Mouse (Mus musculus): ENCODE measurements around the gene Otulin.

Otulin gene

DNA sequence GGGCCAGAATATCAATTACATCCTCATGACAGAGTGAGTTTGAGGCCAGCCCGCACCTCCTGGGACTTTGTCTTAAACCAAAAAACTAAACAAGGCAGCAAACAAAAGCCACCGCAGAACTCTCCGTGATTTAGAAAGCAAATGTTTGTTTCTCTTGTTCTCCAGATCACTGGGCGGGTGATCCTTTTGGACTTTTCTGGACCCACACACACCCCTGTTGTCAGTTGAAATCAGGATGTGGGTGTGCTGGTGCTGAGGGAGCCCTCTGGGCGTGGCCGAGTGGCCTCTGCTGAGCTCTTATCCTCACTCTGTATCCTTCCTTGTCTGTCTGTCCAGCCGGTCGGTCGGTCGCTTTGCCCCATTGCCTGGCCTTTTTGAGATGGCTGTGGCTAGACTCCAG, 81.4 kb downstream of the Otulin start:
- DNase-seq = no peak

- DNase-seq = no peak
These were observed 82.4 kb downstream of the Otulin start for GRCm38 (mm10) chr15:27548110-27548509.

DNA sequence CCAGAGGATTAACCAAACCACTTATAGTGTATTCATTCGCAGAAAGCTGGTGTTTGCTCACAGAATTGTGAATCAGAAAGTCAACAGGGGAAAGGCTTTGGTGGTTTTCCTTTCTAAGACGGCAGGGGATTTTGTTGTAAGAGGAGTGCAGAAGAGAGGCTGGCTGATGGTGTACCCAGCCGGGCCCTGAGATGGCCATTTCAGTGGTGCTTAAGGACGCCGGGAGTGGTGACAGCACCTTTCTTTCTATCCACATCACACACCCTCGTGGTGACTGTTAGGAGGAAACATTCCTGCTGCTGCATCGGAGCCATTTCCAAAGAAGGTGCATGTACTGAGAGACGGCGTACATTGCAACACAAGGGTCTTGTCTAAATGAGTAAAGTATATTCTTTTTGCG, 85.3 kb downstream of the Otulin start:
- no peak for DNase-seq

GRCm38 (mm10) chr15:27539745-27540144, 90.7 kb downstream of the Otulin start:
- no peak for DNase-seq

DNA sequence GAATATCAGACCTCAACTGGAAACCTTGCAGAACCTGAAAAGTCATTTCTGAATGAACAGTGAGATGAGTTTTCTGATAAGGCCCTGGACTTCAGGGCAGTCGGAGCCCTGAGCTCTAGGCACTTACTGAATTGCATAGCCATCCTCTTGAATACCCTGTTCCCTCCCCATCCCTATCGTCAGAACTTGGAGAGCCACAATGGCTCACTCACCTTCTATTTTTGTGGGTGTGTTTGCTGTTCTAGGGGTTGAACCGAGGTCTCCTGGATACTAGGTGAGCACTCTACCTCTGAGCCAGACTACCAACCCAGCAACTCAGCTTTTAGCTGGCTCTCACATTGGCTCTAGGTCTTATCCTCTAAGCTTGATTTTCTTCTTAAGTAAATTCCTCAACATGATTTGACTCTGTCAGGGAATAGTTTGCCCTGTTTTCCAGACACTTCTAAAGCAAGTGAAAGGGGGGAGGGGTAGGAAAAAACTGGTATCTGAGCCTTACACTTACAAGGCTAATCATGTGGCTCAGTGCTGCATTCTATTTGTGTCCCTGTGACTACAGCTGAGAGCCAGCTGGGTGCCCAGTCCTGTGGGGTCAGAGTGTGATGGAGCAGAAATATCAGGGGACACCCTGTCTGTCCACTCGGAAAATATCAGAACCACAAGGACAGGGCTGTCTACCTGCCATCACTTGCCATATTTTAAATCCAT, 92.8 kb downstream of the Otulin start:
- DNase-seq = no peak

DNA sequence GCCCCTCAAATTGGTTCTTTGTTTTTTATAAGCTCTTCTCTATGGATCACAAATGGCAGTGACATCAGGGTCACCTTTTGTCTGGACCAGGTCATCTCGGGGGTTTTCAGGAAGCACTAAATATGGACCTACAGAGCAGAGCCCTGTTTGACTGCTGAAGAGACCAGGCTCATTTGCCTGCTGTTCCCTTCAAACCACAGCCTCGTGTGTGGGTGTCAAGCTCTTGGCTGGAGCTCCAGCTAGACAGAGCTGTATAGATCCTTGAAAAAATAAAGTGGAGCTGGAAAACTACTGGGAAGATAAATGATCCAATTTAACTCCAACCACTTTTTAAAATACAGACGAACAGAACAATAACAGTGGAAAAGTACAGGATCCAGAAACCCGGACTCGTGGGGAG, 93.7 kb downstream of the Otulin start:
- no peak for DNase-seq

GRCm38 (mm10) chr15:27536186-27536585, 94.3 kb downstream of the Otulin start:
- DNase-seq = no peak

DNA sequence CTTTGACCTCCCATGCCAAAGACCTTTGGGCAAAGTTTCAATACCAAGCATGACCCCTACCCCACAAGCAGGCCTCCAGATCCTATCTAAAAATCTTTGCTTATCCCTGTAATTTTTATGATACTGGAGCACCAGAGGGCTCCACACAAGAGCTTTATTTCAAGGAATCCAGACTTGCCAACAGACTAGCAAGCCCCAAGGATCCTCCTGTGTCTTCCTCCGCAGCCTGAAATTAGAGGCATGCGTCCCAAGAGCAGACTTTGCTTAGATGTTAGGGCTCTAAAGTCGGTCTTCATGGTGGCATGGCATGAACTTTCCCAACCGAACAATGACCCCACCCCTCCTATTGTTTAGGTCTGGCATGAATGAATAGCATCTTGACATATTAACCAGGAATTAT, 94.8 kb downstream of the Otulin start:
- no peak for DNase-seq

- DNase-seq = no peak
These were observed 97.5 kb downstream of the Otulin start for GRCm38 (mm10) chr15:27533036-27533435.

DNA sequence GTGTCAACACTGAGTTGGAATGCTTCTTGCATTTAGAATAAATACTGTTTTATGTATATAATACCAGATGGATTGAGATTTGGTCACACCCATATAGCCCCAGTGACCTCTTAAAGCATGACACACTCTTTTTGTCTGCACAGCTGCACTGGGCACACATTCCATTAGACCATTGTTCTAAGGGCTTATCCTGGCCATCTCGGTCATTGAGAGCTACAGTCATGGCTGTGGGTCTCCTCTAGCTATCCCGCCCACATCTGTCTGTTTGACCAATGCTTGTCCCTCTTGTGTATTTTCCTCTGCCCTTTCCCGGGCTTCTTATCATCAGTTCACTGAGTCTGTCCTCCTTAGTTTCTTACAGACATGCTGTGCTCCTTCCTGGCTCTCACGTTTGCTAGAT, 100.5 kb downstream of the Otulin start:
- DNase-seq = no peak

DNA sequence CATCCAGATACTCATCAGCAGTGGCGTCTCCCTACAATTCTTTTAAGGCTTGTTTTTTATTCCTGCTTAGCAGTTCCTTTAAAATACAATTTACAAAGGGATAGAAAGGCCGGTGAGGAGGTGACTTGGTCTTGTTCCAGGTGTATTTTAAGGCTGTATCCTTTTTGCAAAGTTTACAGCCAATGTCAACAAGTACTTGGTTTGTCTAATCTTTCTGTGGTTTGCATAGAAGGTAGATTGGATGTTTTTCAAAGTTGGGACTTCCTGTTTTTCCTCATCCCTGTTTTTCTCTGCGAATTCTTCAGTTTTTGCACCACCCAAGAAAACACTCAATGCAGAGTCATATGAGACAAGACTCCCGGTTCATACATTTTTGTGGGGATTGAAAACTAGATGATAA, 101.6 kb downstream of the Otulin start:
- no peak for DNase-seq

GRCm38 (mm10) chr15:27525233-27526005, 105.1 kb downstream of the Otulin start:
- no peak for DNase-seq

DNA sequence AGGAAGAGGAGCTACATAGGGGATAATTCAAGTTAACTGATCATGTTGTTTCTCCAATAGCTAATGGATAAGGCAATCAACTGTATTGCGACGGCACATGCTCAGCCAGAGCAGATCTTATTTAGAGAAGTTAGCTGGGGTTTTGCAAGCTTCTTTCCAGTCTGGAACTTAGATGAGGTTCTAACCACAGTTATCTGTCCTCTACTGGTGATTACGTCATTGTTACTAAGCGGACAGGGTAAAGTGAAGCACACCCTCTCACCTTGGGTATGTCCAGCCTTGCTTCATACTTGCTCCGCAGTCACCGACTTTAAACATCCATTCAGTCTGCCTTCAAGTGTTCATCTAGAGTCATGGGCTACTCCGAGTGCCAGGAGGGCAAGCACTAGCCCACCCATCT, 110.6 kb downstream of the Otulin start:
- no peak for DNase-seq

DNA sequence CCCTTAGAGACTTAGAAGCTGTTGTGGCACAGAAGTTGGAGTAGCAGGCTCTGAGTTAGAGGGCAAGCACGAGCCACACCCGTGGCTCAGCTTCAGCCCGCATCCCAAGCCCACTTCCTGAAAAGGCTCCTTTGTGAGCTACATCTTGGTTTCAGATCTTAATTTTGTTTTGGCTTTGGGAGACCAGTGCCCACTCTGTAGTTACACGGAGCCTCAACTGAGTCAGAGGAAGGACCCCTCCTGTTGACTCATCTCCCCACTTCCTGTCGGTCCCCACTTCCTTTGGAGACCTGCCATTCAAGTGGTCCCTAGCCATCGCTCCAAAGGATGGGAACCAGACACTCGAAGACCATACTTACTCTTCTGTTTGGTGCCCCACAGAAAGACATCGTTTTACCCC, 112.5 kb downstream of the Otulin start:
- no peak for DNase-seq

DNA sequence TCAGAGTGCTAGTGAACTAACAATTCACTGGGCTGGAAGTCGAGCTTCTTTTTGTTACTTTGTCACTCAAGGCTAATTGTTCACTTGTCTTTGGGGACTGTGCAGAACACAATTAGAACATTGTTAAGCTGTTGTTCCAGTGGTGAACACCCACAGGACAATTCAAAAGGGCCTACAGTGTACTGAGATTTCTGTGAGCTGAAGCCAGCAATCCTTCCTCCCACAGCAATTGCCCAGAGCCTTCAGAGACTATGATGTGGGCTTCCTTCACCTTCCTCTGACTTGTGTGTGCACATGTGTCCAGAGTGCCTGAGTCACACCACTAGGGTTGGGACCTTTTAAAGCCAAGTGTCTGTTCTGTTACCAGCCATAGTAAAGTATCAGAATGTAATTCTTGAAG, 113.6 kb downstream of the Otulin start:
- no peak for DNase-seq

GRCm38 (mm10) chr15:27508982-27509381, 121.5 kb downstream of the Otulin start:
- peak; percentile 75 for DNase-seq

- no peak for DNase-seq
These were observed 122.3 kb downstream of the Otulin start for GRCm38 (mm10) chr15:27508169-27508568.

DNA sequence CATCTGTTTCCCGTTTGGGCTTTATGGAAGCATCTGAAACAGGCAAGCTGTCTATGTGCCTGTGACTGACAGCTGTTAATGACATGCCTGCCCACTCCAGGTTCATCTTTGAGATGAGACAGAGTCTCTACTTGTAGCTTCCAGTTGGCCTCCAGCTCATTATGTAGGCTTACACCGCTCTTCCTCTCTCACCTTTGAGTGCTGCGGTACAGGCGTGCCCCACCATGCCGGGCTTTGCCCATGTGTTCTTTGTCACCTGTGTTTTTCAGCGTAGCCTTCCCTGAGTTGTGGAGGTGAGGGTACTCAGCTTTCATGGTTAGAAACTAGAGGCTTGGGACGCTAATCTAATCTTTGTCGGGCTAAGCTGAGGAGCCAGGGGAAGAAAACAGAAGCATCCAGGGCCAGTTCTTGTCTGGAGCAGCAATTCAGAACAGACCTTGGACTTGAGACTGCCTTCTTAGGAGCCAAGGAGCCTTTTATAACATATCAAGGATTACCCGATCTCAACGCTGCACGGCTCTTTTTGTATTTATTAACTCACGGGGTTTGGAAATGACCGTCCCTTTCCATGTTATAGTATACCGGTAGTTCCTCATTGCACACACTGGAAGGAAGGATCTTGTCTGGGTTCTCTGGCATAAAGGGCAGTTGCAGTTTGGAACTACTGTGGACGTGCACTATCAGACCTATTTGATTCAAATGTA, 123.4 kb downstream of the Otulin start:
- no peak for DNase-seq

DNA sequence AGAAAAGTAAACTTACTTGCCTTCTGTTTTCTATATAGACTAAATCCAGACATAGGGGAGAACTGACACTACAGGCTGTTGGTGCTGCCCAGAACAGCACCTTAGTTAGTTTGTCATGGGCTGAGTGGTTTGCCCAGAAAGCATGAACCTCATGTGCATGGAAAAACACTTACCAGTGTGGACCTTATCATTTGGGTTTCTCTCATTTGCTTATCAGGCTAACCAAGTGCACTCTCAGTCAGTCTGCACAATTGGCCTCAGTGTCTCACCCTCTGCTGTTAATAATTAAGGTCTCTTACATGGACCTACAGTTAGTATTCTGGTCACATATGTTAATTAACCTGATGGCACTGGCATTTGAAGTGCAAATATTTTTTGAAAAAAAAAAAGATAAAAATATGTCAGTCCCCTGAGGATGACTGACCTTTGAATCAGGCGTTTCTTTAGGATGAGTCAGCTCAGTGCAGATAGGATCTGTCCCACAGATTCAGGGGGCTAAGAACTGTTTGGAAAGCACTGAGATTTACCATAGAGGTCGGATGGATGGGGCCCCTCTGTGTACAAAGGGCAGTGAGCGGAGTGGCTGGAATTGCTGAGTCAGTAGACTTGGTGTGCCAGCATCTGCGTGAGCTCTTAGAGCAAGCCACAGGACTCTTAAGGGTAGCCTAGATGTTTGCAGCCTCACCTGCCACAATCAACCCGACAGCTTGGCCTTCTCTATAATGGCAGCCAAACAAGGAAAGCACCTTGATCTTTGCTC, 124.2 kb downstream of the Otulin start:
- no peak for DNase-seq

DNA sequence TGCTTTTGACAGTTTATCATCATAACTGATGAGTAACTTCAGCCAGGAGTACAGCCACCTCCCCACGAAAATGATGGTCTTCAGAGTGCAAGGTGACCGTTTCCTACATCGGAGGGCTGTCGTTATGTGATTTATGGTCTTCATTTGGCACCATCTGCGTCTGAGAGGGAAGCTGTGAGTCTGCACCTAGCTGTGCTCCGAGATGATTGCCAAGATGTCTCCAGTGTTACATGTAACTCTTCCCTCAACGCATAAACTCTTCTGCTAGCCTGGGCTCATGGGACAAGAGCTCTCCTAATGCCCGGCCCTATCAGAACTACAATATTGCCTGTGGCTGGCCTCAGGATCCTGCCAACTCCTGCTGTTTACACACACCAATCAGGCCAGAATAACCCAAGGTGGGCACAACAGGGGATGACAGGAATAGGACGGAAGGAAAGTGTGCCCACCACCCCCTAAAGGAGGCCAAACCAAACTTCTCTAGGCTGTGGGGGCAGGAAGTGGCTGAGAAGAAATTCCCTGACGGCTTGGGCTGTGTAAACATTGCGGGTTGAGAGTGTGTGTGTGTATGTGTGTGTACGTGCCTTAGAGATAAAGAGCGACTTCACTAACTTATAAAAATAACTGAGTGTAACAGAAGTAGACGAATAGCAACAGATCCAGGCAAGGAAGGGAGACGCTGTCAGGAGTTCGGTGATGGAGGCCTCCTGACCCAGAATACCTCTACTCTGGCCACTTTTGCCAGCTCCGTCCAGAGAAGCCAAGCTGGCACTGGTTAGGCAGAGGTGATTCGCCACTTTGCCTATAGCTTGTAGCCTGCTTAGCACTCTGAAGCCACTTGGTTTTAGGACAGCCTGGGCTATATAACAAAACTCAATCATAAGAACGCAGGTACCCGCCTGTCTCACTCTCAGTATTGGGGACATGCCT, 126.4 kb downstream of the Otulin start:
- no peak for DNase-seq

DNA sequence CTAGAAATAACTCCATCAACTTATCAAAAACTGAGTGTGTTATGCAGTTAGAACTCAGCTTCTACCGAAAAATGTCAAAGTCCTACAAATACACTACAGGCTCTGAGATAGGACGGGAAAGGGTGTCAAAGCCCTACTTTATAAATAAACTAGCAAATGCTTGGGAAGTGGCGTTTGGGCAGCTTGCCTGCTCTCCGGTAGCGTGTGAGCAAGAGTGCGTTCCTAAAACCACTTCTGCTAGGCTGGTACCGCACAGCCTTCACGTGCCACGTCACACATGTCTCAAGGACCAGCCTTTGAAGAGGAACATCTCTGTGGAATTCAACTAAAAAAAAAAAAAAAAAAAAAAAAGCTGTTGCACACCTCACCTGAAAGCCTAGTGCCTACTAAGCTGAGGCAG, 127.3 kb downstream of the Otulin start:
- no peak for DNase-seq

- DNase-seq = no peak
These were observed 128.2 kb downstream of the Otulin start for GRCm38 (mm10) chr15:27502338-27502737.

Data from cerebellum, adult 11-12 months (tissue).